Mouse (Mus musculus): ENCODE data around the gene Hint3.
"Not testable (repeated sequence)": the region's sequence is repeated elsewhere in the genome, so short reads cannot be mapped to it uniquely, and the experiment has no call there.

DNA sequence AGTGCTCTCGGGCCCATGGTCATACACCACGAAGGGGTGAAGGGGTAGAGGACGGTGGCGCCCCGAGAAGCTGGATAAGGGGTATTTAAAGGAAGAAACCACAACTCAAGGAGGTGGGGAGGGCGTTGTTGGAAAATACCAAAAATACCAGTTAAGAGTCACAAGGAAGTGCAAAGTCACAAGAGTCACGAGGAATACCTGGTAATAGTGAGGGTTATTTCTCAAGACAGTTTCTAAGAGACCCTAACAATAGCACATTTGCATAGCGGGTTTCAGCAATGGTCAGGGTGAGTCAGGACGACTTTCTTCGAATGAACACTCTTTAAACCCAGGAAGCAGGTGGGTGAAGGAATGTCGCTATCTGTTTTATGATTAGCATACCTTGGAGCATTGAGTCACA is 988 bp downstream of the Hint3 start:
- not testable (repeated sequence) for TF ChIP-seq POLR2A (IDR thresholded peaks at IDR 0.05; ENCODE audit: extremely low read depth, insufficient read depth, low read length); CTCF (IDR thresholded peaks at IDR 0.05; ENCODE audit: low read depth, low read length)

All from liver, adult 2 months (tissue).